Mouse (Mus musculus) ES-E14 (cell line): ENCODE results near the gene Ccdc85c. TPM values are rescaled to one million over a fixed set of nuclear protein-coding genes. Genes with fewer than 3 reads are reported as not detected.

ENCODE experiments used
- DNase-seq: peaks from one replicate; pipeline ENCODE4 v3.0.0-alpha.2; 2013; ENCODE audit warnings: low read depth, low spot score
- H3K27ac ChIP-seq: 2 replicates; pipeline ENCODE4 v1.5.1; 2012; ENCODE audit warnings: low read depth, mild to moderate bottlenecking, low read length, moderate library complexity, mixed read lengths; ENCODE audit not compliant: poor library complexity, insufficient read depth, severe bottlenecking
- H3K36me3 ChIP-seq: 2 replicates; pipeline ENCODE4 v1.6.1; 2012; ENCODE audit warnings: mild to moderate bottlenecking, low read length, moderate library complexity, mixed read lengths; ENCODE audit not compliant: control insufficient read depth, poor library complexity, insufficient read depth, severe bottlenecking
- H3K4me1 ChIP-seq, 2 experiments: fragments of 150-350 bp in 1 of 2; sonication (generic) in 1 of 2; 2 replicates each; pipeline ENCODE4 v1.6.1; 2012; ENCODE audit warnings: low read length in 2 of 2, mild to moderate bottlenecking in 1 of 2, mixed read lengths in 1 of 2; ENCODE audit not compliant: control insufficient read depth in 2 of 2, insufficient read depth in 2 of 2, poor library complexity in 1 of 2
- H3K4me3 ChIP-seq, 2 experiments: fragments of 150-350 bp in 1 of 2; sonication (generic) in 1 of 2; 2 replicates each; pipeline ENCODE4 v1.5.1; 2012; ENCODE audit warnings: low read length in 2 of 2, low read depth in 1 of 2, mild to moderate bottlenecking in 1 of 2, mixed read lengths in 1 of 2; ENCODE audit not compliant: insufficient read depth in 1 of 2, poor library complexity in 1 of 2, severe bottlenecking in 1 of 2
- H3K9ac ChIP-seq: 2 replicates; pipeline ENCODE4 v1.6.1; 2012; ENCODE audit warnings: low read depth, mild to moderate bottlenecking, low read length, mixed read lengths; ENCODE audit not compliant: poor library complexity, insufficient read depth, severe bottlenecking
- H3K9me3 ChIP-seq: fragments of 150-350 bp; sonication (generic); 2 replicates; pipeline ENCODE4 v1.6.1; 2012; ENCODE audit warnings: low read depth, mild to moderate bottlenecking, low read length; ENCODE audit not compliant: control insufficient read depth, insufficient read depth
- CHD2 ChIP-seq: IDR thresholded peaks from 2 replicates; pipeline ENCODE4 v1.6.1; 2014; ENCODE audit warnings: mild to moderate bottlenecking, low read depth, low read length, inconsistent platforms
- HCFC1 ChIP-seq: IDR thresholded peaks from 2 replicates; pipeline ENCODE4 v1.6.1; 2012; ENCODE audit warnings: low read length, inconsistent platforms, borderline replicate concordance; ENCODE audit not compliant: insufficient read depth
- MAFK ChIP-seq: IDR thresholded peaks from 2 replicates; pipeline ENCODE4 v1.6.1; 2014; ENCODE audit warnings: mild to moderate bottlenecking, low read depth, low read length, inconsistent platforms; ENCODE audit not compliant: insufficient read depth
- ZC3H11A ChIP-seq: IDR thresholded peaks from 2 replicates; pipeline ENCODE4 v1.6.1; 2012; ENCODE audit warnings: low read depth, mild to moderate bottlenecking, inconsistent platforms, low read length, borderline replicate concordance
- ZNF384 ChIP-seq: IDR thresholded peaks from 2 replicates; pipeline ENCODE4 v1.6.1; 2012; ENCODE audit warnings: low read depth, low read length, inconsistent platforms
- in situ Hi-C, 2 experiments: fragments of 600-800 bp; cut with MboI; formaldehyde crosslinking; loops; one replicate each; pipeline ENCODE4 v1.15.1; 2025; ENCODE audit warnings: low sequenced_read_pairs in 2 of 2, inconsistent platforms in 1 of 2; ENCODE audit not compliant: unreplicated experiment in 2 of 2
- total RNA-seq: library from RNA; depleted of rRNA; stranded (reverse); fragments of 300-350 nt; gene quantifications from 2 replicates; pipeline ENCODE4 v1.2.3, GENCODE M21; 2012

The Ccdc85c gene
- total RNA-seq, 1 experiment, result 21.9 TPM

- in situ Hi-C loops, result no loop called here
- Histone ChIP-seq H3K9ac (peak overlapping the region; percentile 78), H3K4me1 (peaks cover 12 to 31% of the 10 kb centered on the region in 2 experiments), H3K9me3 (no peaks in the 10 kb centered on the region), H3K27ac (no peak overlapping the region), H3K4me3 (peak overlapping the region; percentile 78 to 86), H3K36me3 (peaks cover 8% of the 10 kb centered on the region; the same call in 1 of the 2 replicates)
- no peak for TF ChIP-seq MAFK
- TF ChIP-seq ZNF384, result no peak
- TF ChIP-seq ZC3H11A, result no peak
- no peak for TF ChIP-seq HCFC1
- TF ChIP-seq CHD2, result no peak
- DNase-seq, result no peak
Observed at GRCm38 (mm10) chr12:108273466-108274312, 1.5 kb downstream of the Ccdc85c start.

DNA sequence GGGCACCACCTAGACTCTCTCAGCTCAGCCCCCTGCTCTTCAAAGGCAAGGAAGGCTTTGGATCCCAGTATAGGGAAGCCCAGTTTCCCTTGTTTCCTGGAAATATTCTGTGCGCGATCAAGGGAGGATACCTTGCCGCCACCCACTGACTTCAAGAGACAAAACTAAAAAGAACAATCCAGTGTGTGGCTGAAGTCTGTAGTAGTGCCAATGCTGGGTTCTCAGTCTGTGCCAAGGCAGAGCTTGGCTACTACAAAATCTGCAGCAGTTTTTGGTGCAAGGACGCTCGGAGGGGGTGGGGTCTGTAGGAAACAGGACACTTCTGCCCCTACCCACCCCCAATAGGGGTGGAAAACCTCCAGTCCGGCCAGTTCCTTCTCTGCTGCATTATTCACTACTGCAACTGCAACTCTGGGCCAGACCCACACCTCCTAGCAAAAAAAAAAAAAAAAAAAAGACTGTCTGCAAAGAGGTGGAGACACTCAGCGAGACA, 3.0 kb downstream of the Ccdc85c start:
- Histone ChIP-seq H3K4me3 (no peak overlapping the region), H3K27ac (no peak overlapping the region), H3K36me3 (peaks cover 8% of the 10 kb centered on the region; the same call in 1 of the 2 replicates), H3K9ac (no peak overlapping the region), H3K4me1 (peaks cover 9 to 21% of the 10 kb centered on the region in 2 experiments; a peak in 3 of 4 replicates), H3K9me3 (no peaks in the 10 kb centered on the region)
- no peak for DNase-seq
- TF ChIP-seq MAFK (no peak), ZNF384 (no peak), CHD2 (no peak), ZC3H11A (no peak)
- in situ Hi-C loops, result no loop called here

DNA sequence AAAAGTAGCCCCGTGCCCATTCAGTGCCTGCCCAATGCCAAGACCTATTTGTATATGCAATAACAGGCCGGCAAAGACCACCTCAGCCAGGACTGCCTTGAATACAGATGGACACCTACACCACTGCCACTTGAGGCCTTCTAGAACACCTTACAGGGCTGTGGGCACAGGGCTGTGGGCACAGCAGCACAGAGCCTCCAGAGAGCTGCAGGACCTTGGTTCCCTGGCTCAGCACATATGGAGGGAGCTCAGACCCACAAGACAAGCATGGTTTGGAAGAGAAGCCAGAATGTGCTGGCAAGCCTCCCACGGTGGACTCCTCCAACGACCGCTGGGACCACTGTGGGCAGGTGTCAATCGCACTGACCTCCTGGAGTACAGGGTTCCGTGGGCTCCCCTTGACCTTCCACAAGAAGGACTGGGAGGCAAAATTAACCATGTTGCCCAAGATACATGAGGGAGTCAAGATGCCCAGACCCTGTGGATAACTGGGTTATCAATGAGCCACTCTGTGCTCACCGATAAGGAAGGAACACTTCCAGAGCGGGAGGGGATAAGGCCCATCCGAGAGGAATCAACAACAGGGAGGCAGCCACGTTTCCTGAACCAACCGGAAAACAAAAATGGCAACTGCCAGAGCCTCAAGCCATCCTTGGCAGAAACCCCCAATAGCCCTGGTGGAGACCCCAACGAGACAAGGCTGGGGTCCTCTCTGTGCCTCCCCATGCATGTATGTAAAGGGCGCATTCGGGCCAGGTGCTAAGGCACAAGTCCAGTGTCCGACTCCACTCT, 3.7 kb downstream of the Ccdc85c start:
- no peak overlapping the region for H3K4me3 ChIP-seq
- peaks cover 8% of the 10 kb centered on the region; the same call in 1 of the 2 replicates for H3K36me3 ChIP-seq
- H3K9ac ChIP-seq, result no peak overlapping the region
- peaks cover 4 to 18% of the 10 kb centered on the region in 2 experiments; a peak in 2 of 4 replicates for H3K4me1 ChIP-seq
- DNase-seq, result no peak
- H3K27ac ChIP-seq, result no peak overlapping the region
- no peaks in the 10 kb centered on the region for H3K9me3 ChIP-seq
- in situ Hi-C loops, result no loop called here
- TF ChIP-seq HCFC1 (no peak), ZNF384 (no peak), CHD2 (no peak), ZC3H11A (no peak), MAFK (no peak)

DNA sequence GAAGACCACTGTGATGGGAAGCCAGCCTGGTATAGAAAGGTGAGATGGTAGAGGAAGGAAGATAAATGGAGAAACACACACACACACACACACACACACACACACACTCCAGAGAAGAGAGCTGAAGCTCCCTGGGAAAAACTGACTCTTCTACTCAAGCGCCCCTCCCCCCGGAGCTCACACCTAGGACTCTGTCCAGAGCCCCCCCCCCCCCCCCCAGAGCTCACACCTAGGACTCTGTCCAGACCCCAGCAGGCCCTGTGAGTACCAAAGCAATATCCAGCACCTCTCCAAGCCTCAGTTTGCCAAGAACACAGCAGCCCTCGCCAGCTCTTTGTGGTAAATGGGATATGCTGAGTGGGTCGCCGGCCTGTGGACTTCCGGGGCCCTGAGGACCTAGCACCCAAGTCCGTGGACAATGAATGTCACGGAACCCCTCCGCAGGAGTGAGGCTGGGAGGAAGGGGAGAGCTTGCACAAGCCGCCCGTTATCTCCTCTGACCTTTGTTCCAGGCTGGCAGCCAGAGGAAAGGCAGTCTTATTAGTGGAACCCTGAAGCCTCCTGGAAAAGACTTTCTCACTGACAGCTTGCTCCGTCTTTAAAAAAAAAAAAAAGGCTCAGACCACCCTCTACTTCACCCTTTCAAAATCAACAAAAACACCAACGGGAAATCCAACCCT, 4.8 kb downstream of the Ccdc85c start:
- Histone ChIP-seq H3K9ac (no peak overlapping the region), H3K36me3 (peaks cover 8% of the 10 kb centered on the region; the same call in 1 of the 2 replicates), H3K4me1 (peaks cover 3 to 29% of the 10 kb centered on the region in 2 experiments; a peak in 3 of 4 replicates), H3K27ac (no peak overlapping the region), H3K9me3 (no peaks in the 10 kb centered on the region), H3K4me3 (no peak overlapping the region)
- no peak for TF ChIP-seq HCFC1
- TF ChIP-seq MAFK, result no peak
- no peak for TF ChIP-seq ZNF384
- TF ChIP-seq CHD2, result no peak
- TF ChIP-seq ZC3H11A, result no peak
- in situ Hi-C loops, result no loop called here
- DNase-seq, result no peak
